Mouse (Mus musculus): ENCODE data around the gene Srsf2.

- TF ChIP-seq CTCF (conservative IDR thresholded peaks at IDR 0.05; ENCODE audit: insufficient read depth, insufficient read length, low read depth, low read length): no peak
- no peak for TF ChIP-seq POLR2A (IDR thresholded peaks at IDR 0.05; ENCODE audit: low read depth, low read length)
Observed at GRCm38 (mm10) chr11:116825230-116825629, 27.7 kb downstream of the Srsf2 start.
